Mouse (Mus musculus) gastrocnemius, postnatal 14 days (tissue): ENCODE measurements around the gene Lman1l. TPM values are rescaled to one million over a fixed set of nuclear protein-coding genes. Genes with fewer than 3 reads are reported as not detected.

ENCODE experiments used
- DNase-seq: peaks from one replicate; pipeline ENCODE4 v3.0.0; 2021; ENCODE audit warnings: mixed read lengths
- intact Hi-C: fragments of 180-260 bp; cut with DNase I; formaldehyde crosslinking; loops from one replicate; pipeline ENCODE4 v1.15.1; 2025; ENCODE audit warnings: low total_unique reads
- total RNA-seq, 2 experiments: library from RNA; stranded (reverse); gene quantifications; 2 replicates each; pipeline ENCODE4 v1.2.3; 2021

Lman1l gene
- total RNA-seq, 2 experiments from 2014 or later = not detected

GRCm38 (mm10) chr9:57629118-57629874 lies 8.7 kb upstream of the Lman1l start:
- intact Hi-C loops = loop anchor here (2.0 kb wide), 1 partner anchor 16 kb away; no protein-coding TSS in a partner anchor
- peak; percentile 80 for DNase-seq

- intact Hi-C loops = loop anchor here (2.0 kb wide), 1 partner anchor 16 kb away; no protein-coding TSS in a partner anchor
- DNase-seq = no peak
Observed at GRCm38 (mm10) chr9:57628717-57629116, 8.1 kb upstream of the Lman1l start.

GRCm38 (mm10) chr9:57627892-57628291 lies 7.3 kb upstream of the Lman1l start:
- intact Hi-C loops = loop anchor here (2.0 kb wide), 1 partner anchor 17 kb away; no protein-coding TSS in a partner anchor
- DNase-seq = no peak

GRCm38 (mm10) chr9:57627191-57627590 lies 6.6 kb upstream of the Lman1l start:
- intact Hi-C loops = no loop called here
- no peak for DNase-seq

- intact Hi-C loops = no loop called here
Observed at GRCm38 (mm10) chr9:57625674-57626500, 5.3 kb upstream of the Lman1l start.

GRCm38 (mm10) chr9:57624295-57624694 lies 3.7 kb upstream of the Lman1l start:
- intact Hi-C loops = no loop called here

More at GRCm38 (mm10) chr9:57625674-57626500, 5.3 kb upstream of the Lman1l start:
- no peak for DNase-seq

GRCm38 (mm10) chr9:57618854-57619253 lies 1.7 kb downstream of the Lman1l start:
- intact Hi-C loops = loop anchor here (5.0 kb wide), 1 partner anchor 33 kb away; the partner anchor contains the start of gene Csk
- no peak for DNase-seq

More at GRCm38 (mm10) chr9:57624295-57624694, 3.7 kb upstream of the Lman1l start:
- no peak for DNase-seq

- intact Hi-C loops = loop anchor here (5.0 kb wide), 1 partner anchor 35 kb away; the partner anchor contains the start of gene Csk
Observed at GRCm38 (mm10) chr9:57617556-57618169, 2.9 kb downstream of the Lman1l start.

GRCm38 (mm10) chr9:57614786-57615185 lies 5.8 kb downstream of the Lman1l start:
- DNase-seq = no peak
- intact Hi-C loops = loop anchor here (5.0 kb wide), 1 partner anchor 38 kb away; the partner anchor contains the start of gene Csk

More at GRCm38 (mm10) chr9:57617556-57618169, 2.9 kb downstream of the Lman1l start:
- DNase-seq = no peak

- no peak for DNase-seq
- intact Hi-C loops = no loop called here
Observed at GRCm38 (mm10) chr9:57613975-57614374, 6.6 kb downstream of the Lman1l start.

GRCm38 (mm10) chr9:57612587-57612986 lies 8.0 kb downstream of the Lman1l start:
- intact Hi-C loops = no loop called here
- DNase-seq = no peak

- intact Hi-C loops = no loop called here
- DNase-seq = no peak
Observed at GRCm38 (mm10) chr9:57610359-57610826, 10.2 kb downstream of the Lman1l start.

- no peak for DNase-seq
- intact Hi-C loops = no loop called here
Observed at GRCm38 (mm10) chr9:57609803-57610202, 10.8 kb downstream of the Lman1l start.

GRCm38 (mm10) chr9:57606139-57606851 lies 14.3 kb downstream of the Lman1l start, which contains the start of gene Cplx3:
Cplx3 (minus strand) TSS chr9:57606281.
- intact Hi-C loops = no loop called here
- peak; percentile 62 for DNase-seq

- intact Hi-C loops = no loop called here
Observed at GRCm38 (mm10) chr9:57605503-57605902, 15.1 kb downstream of the Lman1l start.

GRCm38 (mm10) chr9:57604875-57605274 lies 15.7 kb downstream of the Lman1l start:
- no peak for DNase-seq
- intact Hi-C loops = no loop called here

More at GRCm38 (mm10) chr9:57605503-57605902, 15.1 kb downstream of the Lman1l start:
- no peak for DNase-seq

- DNase-seq = no peak
- intact Hi-C loops = no loop called here
Observed at GRCm38 (mm10) chr9:57602098-57602497, 18.5 kb downstream of the Lman1l start.

GRCm38 (mm10) chr9:57601353-57601706 lies 19.2 kb downstream of the Lman1l start:
- DNase-seq = peak; percentile 74
- intact Hi-C loops = no loop called here
